Mouse (Mus musculus) lung, adult 18-20 months (tissue): ENCODE results near the gene Tmem45b.

ENCODE experiments used
- DNase-seq, 2 experiments: peaks; one replicate each; pipeline ENCODE4 v3.0.0; 2022; ENCODE audit warnings: mixed read lengths in 2 of 2

Gene Tmem45b

DNA sequence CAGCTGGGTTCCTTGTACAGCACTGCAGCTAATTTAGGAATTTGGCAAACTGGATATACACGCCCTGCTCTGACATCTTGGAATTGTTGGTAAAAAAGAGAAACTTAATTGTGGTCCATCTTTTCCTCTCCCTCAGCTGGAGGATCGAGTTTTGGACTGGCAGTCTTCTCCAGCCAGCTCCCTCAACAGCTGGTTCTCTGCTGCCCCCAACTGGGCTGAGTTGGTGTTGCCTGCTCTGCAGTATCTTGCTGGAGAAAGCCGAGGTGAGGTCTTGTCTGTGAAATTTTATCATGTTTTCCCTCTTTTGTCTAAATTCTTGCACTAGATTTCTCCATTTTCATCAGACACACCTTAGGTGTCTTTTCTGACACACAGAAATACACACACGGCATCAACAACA, 63.8 kb downstream of the Tmem45b start:
- peak; percentile 53 to 61 for DNase-seq

DNA sequence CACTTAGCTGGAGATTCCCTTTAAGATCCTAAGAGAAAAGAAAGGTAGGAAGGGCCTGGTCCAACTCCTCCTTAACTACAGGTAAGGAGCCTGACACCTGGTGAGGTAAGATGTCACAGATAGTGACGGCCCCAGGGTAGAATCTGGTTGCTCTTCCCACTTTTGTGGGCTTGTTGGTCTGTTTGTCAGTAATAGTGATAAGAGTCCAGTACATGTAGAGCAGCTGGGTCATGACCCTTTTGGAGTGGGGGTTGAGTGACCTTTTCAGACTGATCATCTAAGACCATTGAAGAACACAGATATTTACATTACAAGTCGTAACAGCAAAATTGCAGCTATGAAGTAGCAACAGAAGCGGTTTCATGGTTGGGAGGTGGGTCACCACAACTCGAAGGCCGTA, 77.1 kb downstream of the Tmem45b start:
- no peak for DNase-seq

DNA sequence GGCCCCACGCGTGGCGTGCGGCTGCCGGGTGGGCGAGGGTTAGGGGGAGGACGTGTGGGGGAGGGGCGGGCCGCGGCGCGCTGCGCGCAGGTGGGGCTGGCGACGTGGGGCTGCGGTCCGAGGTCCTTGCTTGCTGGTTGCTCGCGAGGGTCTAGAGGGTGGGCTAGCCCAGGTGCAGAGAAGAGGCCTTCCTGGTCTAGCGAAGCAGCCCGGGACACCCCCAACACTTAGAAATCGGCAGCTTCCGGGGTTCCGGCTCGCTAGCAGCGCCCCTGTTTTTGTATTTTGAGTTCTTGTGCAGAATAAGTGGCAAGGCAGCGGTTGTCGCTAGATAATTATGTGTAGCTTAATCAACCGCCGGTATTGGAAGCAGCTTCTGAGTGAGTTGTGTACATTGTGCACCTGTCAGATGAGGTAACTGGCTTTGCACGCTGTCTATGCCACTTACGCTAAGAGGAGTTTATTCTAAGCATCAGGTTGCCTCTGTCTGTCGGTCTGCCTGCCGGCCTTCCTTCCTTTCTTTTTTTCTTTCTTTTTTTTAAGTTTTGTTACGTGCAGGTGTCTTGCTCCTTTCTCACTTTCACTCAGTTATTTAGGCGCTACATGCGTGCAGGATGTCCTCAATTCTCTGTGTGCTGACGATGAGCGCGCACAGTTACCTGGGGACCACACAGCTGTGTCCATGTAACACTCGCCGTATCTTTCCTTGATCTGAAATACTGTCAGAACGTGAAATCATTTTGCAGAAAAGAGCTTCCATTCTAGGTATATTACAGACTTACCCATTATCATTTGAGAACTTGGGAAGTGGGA, 77.7 kb downstream of the Tmem45b start:
- DNase-seq, result peak; percentile 24 to 30

DNA sequence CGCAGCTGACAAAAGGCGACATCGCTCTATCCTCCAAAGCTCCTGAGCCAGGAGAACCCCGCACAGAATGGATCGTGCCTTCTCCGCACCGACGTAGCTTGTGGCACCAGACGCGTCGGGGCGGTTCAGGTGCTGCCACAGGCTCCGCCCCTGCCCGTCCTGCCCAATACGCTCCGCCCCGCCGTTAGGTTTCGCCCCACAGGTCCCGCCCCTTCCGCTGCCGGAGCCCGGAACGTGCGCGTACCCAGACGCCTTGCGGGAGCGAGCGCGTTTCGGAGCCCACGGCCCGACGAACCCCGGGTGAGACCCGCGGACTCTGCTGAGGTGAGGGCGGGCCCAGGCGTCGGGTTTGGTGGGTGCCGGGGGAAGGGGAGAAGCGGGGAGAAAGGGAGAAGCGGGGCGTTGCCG, 78.3 kb downstream of the Tmem45b start, which contains the start of gene Nfrkb:
TSS of gene Nfrkb (plus strand) at position 246 of the 408 bp plus-strand sequence.
- peak; percentile 95 to 96 for DNase-seq

DNA sequence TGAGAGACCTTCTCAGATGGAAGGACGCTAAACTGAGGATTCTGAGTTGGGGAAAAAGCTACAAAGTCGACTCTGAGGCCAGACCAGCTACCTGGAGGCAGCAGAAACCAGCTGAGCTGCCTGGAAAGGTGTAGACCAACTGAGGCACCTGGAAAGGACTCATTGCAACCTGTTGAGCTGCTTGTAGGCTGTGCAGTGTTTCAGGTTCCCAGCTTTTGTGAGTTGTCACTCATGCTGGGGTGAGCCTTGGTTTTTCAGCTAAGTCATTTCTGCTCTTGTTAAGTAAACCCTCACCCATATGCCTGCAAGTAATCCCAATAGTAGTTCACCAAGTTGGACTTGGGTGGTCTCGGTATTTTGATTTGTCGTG, 78.8 kb downstream of the Tmem45b start:
- DNase-seq, result no peak

DNA sequence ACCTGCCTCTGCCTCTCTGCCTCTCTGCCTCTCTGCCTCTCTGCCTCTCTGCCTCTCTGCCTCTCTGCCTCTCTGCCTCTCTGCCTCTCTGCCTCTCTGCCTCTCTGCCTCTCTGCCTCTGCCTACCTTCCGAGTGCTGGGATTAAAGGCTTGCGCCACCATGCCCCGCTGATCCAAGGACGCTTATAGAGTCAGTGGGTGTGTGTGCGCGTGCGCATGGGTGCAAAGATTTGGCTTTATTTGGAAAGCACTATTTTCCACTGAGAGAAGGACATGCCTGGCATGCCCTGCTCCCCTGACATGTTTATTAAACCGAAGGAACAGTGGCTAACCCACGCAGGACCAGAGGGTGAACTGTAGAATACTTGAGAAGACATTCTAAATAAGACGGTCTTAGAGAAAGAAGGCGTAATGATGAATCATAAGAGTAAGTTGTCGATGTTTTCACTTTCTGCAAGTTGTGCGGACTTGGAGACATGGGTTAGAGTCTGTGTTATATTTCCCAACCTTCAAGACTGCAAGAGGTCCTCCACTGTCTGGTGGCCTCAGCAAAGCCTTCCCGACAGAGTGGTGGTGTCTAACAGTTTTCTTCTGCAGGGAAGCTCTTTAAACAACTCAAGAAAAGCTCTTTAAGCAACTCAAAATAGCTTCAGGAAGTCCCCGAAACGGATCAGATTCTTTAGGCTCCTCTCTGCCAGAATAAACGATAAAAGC, 79.3 kb downstream of the Tmem45b start:
- no peak for DNase-seq

DNA sequence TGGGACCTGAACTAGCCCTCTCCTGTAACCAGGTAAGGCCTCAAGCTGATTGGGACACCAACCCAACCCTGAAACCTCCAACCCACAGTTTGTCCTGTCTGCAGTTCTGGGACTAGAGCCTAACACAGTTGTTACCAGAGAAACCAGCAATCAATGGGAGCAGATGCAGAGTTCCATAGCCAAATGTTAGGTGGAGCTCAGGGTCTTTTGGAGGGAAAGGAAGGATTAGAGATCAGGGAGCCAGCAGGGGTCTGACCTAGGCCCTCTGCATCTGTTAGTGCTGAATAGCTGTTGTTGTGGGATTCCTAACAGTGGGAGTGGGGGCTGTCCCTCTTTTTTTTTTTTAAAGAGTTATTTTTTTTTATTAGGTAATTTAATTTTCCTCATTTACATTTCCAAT, 87.6 kb downstream of the Tmem45b start:
- no peak for DNase-seq
